Mouse (Mus musculus): ENCODE data around the gene Ikzf3.

Gene Ikzf3

DNA sequence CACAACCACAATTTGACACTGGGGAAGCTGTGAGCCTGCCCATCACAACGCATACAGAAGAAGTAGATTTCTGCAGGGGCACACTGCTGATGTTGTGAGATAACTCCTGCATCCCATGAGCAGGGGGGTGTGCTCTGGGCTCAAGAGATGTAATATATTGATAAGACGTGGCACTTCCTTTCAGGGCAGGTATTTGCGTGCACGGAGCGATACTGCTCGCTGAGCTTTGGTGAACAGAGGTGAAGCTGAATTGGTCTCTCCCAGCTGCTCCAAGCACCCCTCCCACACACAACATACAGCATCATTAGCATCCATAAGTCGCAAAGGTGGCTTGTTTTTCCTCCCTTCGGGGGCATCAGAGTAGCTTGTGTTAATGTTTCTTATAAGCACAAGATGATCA, 35.7 kb downstream of the Ikzf3 start:
- no peak for DNase-seq

DNA sequence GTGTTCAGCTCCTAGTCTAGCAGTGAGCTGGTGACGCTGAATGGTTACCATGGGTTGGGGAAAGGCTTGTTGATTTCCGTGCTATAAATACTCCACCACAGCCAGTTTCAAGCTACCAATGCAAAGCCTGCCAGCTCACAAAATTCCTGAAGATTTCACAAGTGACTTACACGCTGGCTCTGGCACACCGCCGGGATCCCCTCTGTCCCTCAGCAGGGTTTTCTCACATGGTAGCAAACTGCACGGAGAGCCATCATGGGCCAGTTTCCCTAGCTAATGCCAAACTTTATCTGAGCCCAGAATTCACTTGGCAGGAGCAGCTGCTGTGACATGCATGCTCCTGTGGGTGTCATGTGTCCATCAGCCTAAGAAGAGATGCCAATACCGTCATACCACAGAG, 36.4 kb downstream of the Ikzf3 start:
- no peak for DNase-seq

DNA sequence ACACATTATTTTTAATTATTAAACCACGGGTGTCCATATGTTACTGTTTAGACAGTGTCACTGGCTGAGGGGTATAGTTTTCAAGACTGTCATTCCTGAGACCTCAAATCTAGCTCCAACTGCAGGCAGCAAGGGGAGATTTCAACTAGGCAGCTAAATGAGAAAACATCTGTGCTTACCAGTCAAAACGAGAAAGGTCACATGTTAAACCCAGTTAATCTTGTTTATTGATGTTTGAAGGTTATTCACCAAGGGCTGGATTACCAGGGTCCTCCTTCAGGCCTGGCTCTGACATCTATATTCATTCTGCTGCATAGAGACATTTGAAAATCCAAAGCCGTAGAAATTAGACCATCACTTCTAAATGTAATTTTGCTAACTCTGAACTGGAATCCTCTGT, 40.9 kb downstream of the Ikzf3 start:
- DNase-seq = no peak

DNA sequence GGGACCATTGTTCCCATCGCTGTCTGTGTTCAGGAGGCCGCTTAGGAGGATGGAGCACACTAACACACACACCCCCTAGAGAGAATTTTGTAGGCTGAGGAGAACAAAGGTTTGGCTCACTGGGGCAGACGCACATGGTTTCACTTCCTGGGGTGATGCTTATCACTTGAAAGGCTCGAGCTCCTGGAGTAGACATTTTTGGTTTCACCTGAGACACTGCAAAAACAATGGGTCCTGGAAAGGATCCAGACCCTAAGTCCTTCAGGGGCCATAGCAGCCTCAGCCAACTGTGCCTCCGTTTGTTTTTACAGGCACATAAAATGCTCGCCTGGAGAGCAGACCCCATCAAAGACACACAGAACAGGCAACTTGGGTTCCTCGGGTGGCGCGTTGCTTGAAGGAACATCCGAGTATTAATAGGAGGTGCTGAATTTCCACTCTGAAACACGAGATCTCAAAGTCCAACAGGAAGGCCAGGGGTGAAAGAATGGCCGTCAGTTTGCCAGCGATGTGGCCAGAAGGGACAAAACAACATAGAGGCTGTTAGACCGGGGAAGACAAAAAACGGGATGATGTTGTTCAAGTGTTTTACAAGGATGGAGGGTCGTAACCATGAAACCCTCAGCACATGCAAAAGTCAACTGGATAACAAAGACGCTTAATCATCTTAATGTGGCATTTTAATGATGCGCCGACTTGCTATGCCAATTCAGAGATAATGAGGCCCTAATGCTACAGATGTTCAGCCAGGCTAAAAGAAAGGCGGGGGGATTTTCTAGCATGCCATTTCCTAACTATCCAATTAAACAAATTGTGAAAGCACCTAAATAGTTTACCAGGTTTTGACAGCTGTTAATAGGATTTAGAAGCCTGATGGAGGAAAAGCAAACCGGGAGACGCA, 48.2 kb downstream of the Ikzf3 start:
- no peak for DNase-seq

DNA sequence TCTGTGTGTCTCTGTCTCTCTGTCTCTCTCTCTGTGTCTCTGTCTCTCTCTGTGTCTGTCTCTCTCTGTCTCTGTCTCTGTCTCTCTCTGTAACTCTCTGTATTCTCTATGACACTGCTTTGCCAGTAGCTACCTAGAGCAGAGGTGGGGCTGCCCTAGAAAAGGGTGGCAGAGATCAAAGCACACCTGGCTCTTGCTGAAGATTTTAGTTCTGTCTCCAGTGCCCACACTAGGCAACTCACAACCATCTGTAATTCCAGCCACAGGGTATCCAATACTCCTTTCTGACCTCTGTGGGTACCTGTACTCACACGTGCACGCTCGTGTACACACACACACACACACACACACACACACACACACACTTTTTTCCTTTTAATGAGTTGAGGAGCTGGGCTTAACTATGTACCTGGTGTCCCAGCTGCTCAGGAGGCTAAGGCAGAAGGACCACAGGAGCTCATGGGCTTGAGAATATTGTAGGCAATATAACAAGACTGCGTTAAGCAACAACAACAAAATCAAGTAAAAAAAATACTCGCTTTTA, 50.6 kb downstream of the Ikzf3 start:
- no peak for DNase-seq

DNA sequence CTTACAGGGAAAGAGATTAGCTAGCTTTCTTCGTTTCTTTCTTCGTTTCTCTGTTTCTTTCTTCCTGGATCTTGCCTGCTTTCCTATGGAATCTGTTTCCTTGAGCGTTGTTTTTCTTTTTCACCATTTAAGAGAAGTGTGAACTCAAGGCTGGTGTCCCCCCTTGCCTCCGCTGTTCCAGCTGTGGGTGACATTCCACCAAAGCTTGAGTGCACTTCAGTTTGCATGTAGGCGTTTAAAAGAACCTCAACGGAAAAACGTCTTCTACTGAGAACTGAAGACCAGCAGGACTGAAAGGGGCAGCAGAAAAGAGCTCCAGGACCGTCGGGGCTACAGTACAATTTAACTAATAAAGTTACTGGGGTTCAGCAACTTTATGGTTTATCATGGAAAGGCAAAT, 52.4 kb downstream of the Ikzf3 start:
- no peak for DNase-seq

DNA sequence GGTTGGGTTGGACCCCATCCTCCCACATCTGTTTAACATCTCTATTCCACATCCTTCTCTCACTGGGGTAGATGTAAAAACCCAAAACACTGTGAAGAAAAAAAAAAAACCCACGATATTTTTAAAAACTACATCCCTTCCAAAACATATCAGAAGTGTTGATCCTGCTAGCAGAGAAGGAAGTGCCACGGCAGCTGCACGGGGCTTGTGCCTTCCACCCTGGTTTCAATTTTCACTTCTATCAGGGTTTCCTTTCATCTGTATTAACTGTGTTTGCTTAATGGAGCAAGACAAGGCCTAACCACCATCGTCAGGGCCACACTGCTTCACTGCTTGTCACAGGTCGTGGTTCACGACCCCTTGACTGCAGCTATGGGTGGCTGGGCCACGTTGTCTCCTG, 52.9 kb downstream of the Ikzf3 start:
- no peak for DNase-seq

DNA sequence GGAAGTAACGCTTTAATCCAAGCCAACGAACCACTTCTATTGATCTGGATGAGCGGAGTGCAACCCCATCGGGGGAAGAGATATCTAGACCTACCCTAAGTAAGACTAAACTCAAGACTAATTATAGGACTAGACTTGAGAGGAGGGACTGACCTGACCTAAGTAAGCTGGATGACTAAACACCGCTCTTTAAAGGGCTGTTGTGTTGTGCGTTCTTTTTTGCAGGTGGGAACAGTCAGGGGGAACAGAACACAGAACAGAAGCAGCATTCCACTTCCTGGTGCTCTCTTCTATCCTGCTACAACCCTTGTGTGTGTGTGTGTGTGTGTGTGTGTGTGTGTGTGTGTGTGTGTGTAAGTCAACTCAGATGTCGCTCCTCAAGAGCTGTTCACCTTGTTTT, 54.3 kb downstream of the Ikzf3 start:
- no peak for DNase-seq

DNA sequence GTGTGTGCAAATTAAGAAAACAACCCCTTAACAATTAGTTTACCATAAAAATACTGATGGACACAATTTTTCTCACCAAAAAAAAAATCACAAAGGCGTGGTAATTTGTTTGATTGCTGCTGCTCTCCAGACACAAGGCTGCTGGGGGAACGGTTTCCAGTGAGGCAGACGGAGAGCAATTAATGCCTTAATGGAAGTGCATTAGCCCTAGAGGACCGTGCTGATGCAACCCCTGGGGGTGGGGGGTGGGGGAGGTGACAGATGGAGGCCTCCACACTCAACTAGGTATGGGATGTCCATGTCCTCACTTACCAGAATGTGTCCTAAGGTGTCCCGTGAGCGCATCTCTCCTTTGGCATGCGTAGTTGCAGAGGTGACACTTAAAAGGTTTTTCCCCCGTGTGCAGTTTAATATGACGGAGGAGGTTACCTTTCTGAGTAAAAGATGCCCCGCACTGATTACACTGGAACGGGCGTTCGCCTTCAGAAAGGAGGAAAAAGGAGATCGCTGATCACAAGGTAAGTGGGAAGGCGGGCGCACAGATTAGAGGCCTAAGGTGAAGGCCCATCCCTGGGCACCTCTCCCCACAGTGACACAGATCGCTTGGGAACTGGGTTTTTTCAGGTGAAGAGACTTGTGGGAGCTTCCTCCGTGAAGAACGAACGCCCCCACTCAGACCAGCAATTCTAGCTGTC, 57.1 kb downstream of the Ikzf3 start:
- DNase-seq = no peak

DNA sequence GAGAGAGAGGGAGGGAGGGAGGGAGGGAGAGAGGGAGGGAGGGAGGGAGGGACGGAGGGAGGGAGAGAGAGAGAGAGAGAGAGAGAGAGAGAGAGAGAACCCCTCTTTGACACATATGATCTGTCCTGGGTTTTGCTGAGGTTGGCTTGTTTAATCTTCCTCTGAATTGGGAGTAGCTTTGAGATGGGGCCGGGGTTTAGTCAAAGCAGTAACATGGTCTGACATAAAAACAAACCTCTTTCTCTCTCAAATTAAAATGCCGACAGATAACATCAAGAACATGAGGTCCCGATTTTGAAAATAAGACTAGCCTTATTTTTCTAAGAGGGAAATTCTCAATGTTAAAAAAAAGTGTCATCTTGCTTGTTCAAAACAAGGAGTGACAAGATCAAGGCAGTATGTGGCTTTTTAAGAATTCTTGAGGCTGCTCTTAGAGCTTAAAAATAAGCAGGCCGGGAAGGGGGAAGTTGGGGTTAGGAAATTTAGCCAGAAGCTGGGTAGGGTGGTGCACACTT, 58.2 kb downstream of the Ikzf3 start:
- no peak for DNase-seq

DNA sequence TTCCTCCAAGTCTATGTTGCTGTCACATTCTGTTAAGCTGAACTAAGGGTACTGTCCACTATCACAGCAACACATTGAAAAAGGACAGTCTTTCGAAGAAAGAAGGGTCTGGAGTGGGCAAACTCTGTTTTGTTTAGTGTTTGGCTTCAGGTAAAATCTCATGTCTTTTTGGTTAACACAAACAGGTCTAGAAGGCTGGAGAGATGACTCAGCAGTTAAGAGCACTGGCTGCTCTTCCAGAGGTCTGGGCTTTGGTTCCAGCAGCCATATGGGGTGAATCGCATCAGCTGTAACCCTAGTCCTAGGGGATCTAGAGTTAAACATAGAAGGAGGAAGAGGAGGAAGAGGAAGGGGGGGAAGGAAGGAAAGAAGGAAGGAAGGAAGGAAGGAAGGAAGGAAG, 60.1 kb downstream of the Ikzf3 start:
- DNase-seq = no peak

DNA sequence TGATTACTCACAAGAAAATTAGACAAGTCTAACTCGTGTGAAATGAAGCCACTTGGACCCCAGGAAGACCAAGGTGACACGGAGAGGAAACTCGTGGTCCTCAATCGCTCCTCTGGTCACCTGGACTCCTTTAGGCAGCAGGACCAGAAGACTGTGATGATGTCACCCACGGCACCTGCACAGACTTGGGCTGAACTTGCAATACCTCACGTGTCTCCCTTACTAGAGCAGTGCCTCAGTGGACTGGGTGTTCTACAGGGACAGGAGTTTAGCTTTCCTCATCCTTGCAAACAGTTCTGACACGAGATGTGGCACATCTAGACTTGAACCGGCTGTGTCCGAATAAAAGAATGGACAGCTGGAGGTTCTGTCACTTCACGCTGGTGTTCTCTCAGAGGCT, 63.8 kb downstream of the Ikzf3 start:
- DNase-seq = no peak

DNA sequence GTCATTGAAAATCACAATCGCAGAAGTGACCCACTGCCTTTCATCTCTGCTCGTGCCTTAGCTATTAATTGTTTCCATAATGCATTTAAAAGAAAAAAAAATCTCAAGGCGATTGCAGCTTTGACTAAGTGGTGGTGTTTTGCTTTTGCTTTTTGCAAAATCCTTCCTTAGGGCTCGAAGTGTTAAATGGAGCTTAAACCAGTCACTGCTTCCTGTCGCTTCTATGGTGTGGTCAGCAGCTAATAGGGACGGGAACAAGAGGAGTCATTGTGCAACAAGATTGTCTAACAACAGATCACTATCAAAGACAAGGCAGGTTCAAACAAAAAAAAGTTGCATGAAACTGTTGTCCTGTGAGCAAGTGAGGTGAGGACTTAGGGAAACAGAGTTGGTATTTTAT, 64.6 kb downstream of the Ikzf3 start:
- no peak for DNase-seq

DNA sequence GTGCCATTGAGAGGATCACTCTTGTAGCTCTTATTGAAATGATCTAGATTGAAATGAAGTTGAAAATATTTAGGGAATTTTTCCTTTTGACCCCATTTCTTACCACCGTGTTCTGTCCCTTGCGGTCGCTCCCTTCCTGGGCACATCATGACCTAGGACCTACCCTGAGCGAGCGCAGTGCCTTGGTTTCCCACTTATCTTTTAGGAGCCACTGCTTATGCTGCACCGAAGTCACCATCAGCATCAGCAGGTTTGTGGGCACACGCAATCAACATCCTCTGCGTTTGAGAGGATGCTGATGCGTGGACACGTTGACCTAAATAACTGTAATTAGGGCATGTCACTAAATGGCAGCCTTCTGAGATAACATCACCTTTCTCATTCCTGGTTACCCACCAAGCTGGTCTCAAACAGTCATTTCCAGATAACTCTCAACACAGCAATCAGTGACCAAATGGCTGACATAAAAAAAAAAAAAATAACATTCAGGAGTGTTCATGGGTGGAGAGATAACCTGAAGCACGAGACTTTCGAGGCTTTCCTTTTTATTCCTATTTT, 65.8 kb downstream of the Ikzf3 start:
- DNase-seq = no peak

DNA sequence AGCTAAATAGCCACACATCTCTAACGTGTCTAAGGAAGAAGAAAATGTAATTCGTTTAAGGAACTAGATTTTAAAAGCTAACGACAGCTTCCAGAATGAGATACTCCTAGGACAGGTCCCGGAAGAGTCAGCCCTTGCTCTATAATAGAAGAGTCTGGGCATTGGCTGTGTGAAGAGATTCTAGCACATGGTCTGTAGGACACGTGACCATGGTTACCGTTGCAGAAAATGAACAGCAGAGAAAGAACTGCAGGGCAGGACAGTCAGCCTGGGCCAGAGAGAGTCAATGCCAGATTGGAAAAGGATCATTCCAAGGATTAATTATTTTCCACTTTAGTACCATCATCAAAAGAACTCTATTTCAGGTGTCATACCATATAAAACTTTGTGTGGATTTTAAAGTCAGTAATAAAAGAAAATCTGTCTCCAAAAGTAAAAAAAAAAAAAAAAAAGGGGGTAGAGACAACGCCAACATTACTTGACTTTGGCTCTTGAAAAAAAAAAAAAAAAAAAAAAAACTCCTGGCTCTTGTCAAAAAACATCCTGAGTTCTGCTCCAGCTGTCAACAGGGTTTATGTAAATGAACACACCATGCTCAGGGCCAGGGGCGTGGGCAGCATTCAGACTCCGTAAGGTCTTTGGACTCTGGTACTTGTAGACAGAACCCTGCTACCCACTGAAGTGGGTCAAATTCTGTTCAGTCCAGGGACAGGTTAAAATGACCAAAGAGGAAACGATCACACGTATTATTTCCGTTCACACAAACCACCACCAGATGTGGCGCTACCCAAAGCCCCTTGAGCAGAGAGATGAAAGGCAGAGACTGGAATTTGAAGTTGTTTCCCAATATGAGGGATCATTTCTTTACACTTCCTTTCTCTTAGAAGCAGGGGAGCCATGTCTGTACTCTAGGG, 66.5 kb downstream of the Ikzf3 start:
- DNase-seq = no peak

DNA sequence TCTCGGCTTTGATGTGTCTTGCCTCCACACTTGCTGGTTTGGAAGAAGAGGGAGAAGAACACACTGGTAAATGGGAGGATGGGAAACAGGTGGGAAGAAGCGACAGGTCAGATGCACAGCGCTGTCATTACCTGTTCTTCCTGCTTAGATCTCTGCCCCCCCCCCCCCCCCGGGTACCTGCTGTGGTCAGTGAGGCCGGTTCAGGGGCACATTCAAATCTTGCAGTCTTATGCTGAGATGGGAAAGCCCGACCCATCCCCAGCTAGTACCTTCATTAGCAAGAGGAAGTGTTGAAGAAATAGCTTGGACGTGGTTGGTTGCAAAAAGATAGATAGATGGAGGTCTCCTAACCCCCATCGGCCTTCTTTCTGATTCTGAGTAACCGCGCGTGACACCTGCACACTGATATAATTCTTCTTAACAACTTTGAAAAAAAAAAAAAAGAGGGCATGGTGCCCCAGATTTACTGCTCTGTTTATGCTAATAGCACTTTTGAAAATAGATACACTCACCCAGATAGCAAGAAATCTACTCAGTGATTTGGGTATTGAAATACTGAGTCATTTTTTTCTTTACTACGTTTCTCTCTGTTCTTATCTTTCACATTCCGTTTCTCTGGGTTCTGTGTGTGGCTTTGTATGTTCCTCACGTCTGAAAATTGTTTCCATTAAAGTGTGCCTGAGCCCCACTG, 68.7 kb downstream of the Ikzf3 start:
- no peak for DNase-seq

DNA sequence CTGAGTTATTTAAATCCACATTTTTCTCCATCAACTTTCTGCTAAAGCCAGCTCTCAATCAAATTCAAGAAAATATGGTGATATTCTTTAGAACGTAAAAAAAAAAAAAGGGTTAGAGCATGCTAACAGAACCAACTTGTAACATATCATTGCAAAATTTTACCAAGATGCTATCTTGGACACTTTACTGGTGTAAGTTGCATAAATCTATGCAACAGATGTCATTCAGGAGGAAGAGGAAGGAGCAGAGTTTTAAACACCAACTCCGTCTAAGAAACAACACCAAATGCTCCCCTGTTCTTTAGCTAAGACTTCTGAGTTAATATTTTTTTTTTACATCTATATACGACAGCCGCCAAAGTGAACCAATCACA, 69.4 kb downstream of the Ikzf3 start:
- DNase-seq = no peak

DNA sequence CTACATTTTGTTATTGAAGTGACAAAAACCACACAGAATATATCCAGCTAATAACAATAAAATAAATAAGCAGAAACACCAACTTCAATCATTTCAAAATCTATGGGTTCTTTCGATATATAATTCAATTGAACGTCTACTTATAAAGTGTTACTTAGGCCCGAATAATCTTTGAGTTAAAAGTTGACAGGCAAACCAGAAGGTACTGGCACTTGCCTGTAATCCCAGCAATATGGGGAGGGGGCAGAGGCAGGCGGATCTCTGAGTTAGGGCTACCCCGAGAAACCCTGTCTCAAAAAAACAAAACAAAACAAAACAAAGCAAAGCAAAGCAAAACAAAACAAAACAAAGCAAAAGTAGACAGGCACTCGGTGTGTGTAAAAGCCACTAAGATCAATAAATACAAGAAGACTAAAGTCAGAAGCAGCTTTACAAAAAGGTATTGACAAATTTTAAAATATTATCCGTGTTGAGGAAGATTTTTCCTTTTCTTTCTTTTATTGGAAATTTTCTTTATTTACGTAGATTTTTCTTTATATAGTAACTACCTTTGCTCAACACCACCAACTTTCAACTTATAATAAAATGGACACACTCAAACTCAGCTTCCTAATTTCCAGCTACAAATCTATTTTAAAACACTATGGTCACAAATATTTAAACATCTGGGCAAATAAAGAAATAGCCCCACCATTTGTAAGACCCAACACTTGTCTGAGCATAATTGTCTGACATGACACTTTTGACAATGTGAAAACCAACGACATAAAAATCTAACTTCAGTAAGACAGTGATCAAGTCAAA, 70.0 kb downstream of the Ikzf3 start:
- DNase-seq = no peak

DNA sequence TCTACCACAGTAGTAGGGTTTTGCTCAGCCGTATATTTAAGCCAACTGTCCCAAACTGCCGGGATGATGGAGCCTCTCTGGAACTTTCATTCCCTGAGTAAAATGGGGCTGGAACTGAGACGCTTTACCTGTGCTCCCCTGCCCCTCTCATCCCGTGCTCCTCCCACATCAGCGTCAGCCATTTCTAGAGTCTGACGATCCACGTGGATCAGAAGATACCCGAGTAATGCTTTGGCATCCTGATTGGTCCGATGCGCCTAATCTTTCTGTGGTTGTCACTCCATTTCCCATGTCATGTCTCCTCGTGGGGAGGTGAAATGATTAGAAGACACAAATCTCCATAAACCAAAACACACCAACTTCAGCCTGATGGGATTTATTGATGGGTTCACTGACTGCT, 70.9 kb downstream of the Ikzf3 start:
- no peak for DNase-seq

DNA sequence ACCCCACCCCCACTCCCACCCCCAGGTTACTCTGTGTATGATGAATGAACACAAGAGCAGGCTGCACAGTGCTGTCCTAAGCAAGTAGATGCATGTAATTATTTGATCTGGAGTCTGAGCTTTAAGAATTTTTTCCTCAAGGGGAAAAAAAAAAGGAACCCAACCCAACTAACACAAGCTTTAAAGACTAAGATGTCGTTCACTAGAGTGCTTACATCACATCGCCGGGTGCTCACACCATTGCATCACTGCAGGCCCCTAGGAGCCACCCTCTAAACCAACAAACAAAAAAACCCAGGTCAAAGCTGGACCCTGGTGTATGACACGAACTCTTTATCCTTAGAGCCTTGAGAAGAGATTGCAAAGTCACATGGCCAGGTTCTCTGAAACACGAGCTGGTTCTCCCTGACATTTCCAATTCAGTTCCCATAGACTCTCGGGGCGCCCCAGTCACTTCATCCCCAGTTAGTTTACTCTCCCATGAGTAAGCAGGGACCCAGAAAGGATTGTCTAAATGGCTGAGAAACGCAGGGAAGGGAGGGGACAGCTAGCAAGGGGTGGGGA, 71.8 kb downstream of the Ikzf3 start:
- no peak for DNase-seq

DNA sequence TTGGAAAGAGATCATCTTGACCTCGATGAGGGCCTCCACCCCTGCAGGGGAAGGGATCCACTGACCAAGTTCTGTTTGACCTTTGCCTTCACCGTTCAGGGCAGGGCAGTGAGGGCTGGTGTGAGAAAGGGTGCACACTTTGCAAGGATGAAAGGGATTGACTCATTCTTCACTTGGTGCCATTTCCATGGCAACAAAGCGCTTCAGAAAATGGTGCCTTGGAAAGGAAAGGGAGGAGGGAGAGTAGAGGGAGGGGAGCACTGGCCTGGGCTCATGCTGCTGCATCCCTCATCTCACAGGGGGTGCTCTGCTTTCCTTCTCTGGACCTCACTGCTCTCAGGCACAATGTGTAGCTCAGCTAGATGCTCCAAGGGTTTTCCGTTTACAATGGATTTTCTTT, 73.1 kb downstream of the Ikzf3 start:
- DNase-seq = no peak
